Mouse (Mus musculus) spleen, postnatal 4 days (tissue): ENCODE results near the gene Fam240a.

ENCODE experiments used
- DNase-seq, 2 experiments: peaks; one replicate each; pipeline ENCODE4 v3.0.0; 2022; ENCODE audit warnings: low spot score in 2 of 2

The Fam240a gene

GRCm38 (mm10) chr9:110893429-110893828 lies 23.2 kb downstream of the Fam240a start:
- DNase-seq = no peak

GRCm38 (mm10) chr9:110892552-110892951 lies 24.1 kb downstream of the Fam240a start:
- DNase-seq = no peak

GRCm38 (mm10) chr9:110891077-110891828 lies 25.4 kb downstream of the Fam240a start:
- no peak for DNase-seq

GRCm38 (mm10) chr9:110890026-110890783 lies 26.5 kb downstream of the Fam240a start:
- DNase-seq = no peak

GRCm38 (mm10) chr9:110888935-110889334 lies 27.7 kb downstream of the Fam240a start:
- DNase-seq = no peak

- DNase-seq = no peak
Measured at GRCm38 (mm10) chr9:110887388-110888303, 29.0 kb downstream of the Fam240a start.

GRCm38 (mm10) chr9:110881953-110882352 lies 34.7 kb downstream of the Fam240a start:
- DNase-seq = no peak

- no peak for DNase-seq
Measured at GRCm38 (mm10) chr9:110880772-110881171, 35.9 kb downstream of the Fam240a start.

- DNase-seq = no peak
Measured at GRCm38 (mm10) chr9:110879998-110880561, 36.6 kb downstream of the Fam240a start, which contains the start of gene Tmie. TSS of gene Tmie (minus strand) at chr9:110880113.

- DNase-seq = no peak
Measured at GRCm38 (mm10) chr9:110879191-110879920, 37.3 kb downstream of the Fam240a start, which contains the start of gene Als2cl. TSS of gene Als2cl (plus strand) at chr9:110879870.

- DNase-seq = no peak
Measured at GRCm38 (mm10) chr9:110877888-110878287, 38.8 kb downstream of the Fam240a start.

- DNase-seq = no peak
Measured at GRCm38 (mm10) chr9:110877353-110877752, 39.3 kb downstream of the Fam240a start.

- no peak for DNase-seq
Measured at GRCm38 (mm10) chr9:110875288-110875695, 41.4 kb downstream of the Fam240a start.

- DNase-seq = no peak
Measured at GRCm38 (mm10) chr9:110874660-110875191, 41.9 kb downstream of the Fam240a start.

- no peak for DNase-seq
Measured at GRCm38 (mm10) chr9:110873681-110874659, 42.7 kb downstream of the Fam240a start.

GRCm38 (mm10) chr9:110871030-110871429 lies 45.6 kb downstream of the Fam240a start:
- DNase-seq = peak in 1 of 2 experiments; percentile 44
